Mouse (Mus musculus): ENCODE measurements around the gene Ndst2. TPM values are rescaled to one million over a fixed set of nuclear protein-coding genes. Genes with fewer than 3 reads are reported as not detected.

The Ndst2 gene
- polyA plus RNA-seq, 1 experiment from 2014 or later = 22.4 TPM

DNA sequence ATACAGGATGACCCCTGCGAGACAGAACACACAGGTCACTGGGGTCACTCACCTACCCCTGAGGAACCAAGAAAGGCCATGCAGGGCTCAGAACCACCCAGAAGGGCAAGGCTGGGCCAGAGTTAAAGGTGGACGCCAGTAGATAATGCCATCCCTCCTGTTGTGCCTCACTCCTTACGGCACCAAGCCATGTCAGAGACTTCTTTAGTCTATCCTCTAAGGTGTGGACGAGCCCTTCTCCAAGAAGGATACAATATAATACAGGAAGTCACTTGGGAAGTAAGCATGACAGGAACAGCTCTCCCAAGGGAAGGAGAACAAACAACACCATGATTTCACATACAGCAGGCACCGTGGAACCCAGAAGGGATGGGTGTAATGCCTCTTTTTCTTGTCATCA is 30.6 kb upstream of the Ndst2 start:
- Histone ChIP-seq H3K27me3 (replicated peaks) (no peaks in the 10 kb centered on the region), H3K27ac (no peak overlapping the region)

DNA sequence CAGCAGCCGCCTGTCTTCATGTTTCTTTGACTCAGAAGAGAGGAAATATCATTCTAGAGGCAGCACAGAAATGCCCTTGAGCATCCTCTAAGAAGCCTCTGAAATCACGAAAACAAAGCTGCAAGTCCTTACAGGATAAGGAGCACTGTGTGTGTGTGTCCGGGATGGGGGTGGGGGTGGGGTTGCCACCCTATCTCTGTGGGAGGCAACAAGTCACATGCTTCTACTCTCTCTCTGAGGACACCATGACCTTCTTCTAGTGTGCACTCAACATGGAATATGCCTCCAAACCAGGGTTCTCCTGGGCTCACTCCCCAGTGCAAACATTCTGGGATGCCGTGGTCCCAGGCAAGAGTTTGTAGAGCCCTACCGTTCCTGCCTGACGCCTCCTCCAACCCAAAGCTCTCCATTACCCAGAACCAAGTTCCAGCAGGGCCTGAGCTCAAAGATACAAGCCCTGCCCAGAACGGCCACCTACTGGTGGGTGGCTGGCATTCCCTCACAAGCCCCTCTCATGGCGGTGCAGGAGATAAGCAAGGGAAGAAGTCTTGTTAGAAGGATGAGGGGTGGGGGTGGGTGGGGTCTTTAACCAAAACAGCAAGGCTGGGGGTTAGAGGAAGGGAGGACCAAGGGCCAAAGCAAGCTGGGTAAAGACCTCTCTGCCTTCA is 24.5 kb upstream of the Ndst2 start:
- no peak overlapping the region for H3K9ac ChIP-seq
- no peak overlapping the region for H3K27ac ChIP-seq
- WGBS (ENCODE audit: insufficient replicate concordance) = 59% methylated on average over 8 of the region's 8 CpGs
- no peak overlapping the region for H3K4me2 ChIP-seq
- peaks cover 6% of the 10 kb centered on the region; the same call in 1 of the 2 replicates for H3K4me1 ChIP-seq
- H3K9me3 ChIP-seq (replicated peaks) = no peaks in the 10 kb centered on the region
- no peaks in the 10 kb centered on the region for H3K27me3 ChIP-seq (replicated peaks)
- H3K36me3 ChIP-seq = peaks cover 81% of the 10 kb centered on the region
- no peak for ATAC-seq
- no peak overlapping the region for H3K4me3 ChIP-seq

More for the DNA sequence above, 30.6 kb upstream of the Ndst2 start:
- no peak for ATAC-seq
- H3K9ac ChIP-seq = no peak overlapping the region
- 76% methylated on average over 5 of the region's 5 CpGs for WGBS (ENCODE audit: insufficient replicate concordance)
- peaks cover 78% of the 10 kb centered on the region for H3K36me3 ChIP-seq
- H3K4me1 ChIP-seq = no peaks in the 10 kb centered on the region
- H3K4me3 ChIP-seq = no peak overlapping the region
- H3K9me3 ChIP-seq (replicated peaks) = no peaks in the 10 kb centered on the region
- H3K4me2 ChIP-seq = no peak overlapping the region

- Histone ChIP-seq H3K9ac (no peak overlapping the region), H3K27me3 (replicated peaks) (no peaks in the 10 kb centered on the region), H3K4me3 (no peak overlapping the region), H3K4me2 (no peak overlapping the region), H3K36me3 (peaks cover 75% of the 10 kb centered on the region), H3K27ac (no peak overlapping the region), H3K9me3 (replicated peaks) (no peaks in the 10 kb centered on the region), H3K4me1 (peaks cover 6% of the 10 kb centered on the region; the same call in 1 of the 2 replicates)
- ATAC-seq = no peak
- 89% methylated on average over 22 of the region's 22 CpGs for WGBS (ENCODE audit: insufficient replicate concordance)
Measured at GRCm38 (mm10) chr14:20757370-20757907, 23.1 kb upstream of the Ndst2 start.

DNA sequence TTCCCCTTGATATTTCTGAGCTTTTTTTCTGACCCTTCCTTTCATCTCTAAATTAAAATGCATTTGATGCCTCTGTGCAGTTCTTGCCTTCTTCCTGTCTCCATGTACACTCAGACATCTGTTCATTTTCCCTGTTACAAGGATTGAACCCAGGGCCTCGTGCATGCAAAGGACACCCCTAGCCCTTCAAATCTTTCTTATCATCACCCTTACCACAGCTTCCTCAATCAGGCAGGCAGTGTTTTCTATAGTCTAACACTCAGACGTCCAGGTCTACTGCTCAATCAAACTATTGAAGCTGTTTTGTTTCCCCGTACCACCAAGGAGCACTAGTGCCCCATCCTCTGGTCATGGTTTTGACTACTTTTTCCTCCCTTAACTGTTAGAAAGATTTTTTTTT is 19.4 kb upstream of the Ndst2 start:
- no peak overlapping the region for H3K9ac ChIP-seq
- 34% methylated on average over 3 of the region's 3 CpGs for WGBS (ENCODE audit: insufficient replicate concordance)

DNA sequence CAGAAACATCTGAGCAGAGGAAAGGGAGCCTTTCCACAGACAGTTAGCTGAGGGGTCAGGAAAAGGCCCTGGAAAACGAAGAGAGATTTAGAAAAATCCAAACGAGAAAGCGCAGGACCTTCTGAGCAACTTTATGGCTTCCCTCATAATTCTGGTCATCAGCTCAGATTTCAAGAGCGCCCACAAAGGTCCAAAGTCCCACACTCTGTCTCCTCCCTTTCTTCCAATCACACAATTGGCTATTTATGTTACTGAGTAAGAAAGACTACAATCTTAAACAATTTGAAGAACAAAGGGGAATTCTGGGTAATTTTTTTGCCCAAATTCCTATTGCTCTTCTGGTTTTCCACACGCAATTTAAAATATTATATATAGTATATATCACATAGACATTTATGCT is 16.1 kb upstream of the Ndst2 start:
- H3K4me1 ChIP-seq = no peaks in the 10 kb centered on the region
- H3K9me3 ChIP-seq (replicated peaks) = no peaks in the 10 kb centered on the region
- H3K4me2 ChIP-seq = no peak overlapping the region
- ATAC-seq = no peak
- H3K27ac ChIP-seq = no peak overlapping the region
- H3K27me3 ChIP-seq (replicated peaks) = no peaks in the 10 kb centered on the region
- 73% methylated on average over 5 of the region's 5 CpGs for WGBS (ENCODE audit: insufficient replicate concordance)
- peaks cover 26% of the 10 kb centered on the region for H3K36me3 ChIP-seq
- no peak overlapping the region for H3K9ac ChIP-seq
- no peak overlapping the region for H3K4me3 ChIP-seq

More for the DNA sequence above, 19.4 kb upstream of the Ndst2 start:
- peaks cover under 1% of the 10 kb centered on the region; the same call in 1 of the 2 replicates for H3K4me1 ChIP-seq
- H3K36me3 ChIP-seq = peaks cover 41% of the 10 kb centered on the region
- no peak overlapping the region for H3K4me2 ChIP-seq
- H3K4me3 ChIP-seq = no peak overlapping the region
- no peaks in the 10 kb centered on the region for H3K9me3 ChIP-seq (replicated peaks)
- H3K27ac ChIP-seq = no peak overlapping the region
- no peaks in the 10 kb centered on the region for H3K27me3 ChIP-seq (replicated peaks)
- ATAC-seq = no peak

DNA sequence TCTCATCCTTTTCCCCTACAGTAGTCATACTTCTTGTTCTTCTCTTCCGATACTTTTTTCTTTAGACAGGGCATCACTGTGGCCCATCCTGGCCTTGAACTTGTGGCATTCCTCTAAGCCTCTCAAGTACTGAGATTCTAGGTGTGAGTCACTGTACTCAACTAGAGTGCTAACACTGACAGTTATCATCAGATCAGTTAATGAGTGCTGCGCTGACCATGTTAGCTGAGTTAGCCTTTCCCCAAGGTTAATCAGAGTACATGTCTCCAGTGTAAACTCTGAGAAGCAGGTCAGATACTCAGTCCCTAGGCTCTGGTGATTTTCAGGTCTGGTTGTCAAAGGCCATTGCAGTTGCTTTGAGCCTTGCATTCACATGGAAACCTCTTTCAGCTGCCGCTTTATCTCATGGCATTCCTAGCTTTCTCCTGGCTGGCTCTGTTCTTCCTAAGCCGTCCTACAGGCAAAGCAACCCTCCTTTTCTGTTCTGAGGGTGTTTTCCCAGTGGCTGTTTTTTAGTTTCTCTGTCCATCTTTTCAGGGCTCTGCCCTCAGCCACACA is 15.2 kb upstream of the Ndst2 start:
- Histone ChIP-seq H3K9ac (no peak overlapping the region), H3K36me3 (peaks cover 26% of the 10 kb centered on the region), H3K4me3 (no peak overlapping the region), H3K4me2 (no peak overlapping the region), H3K27me3 (replicated peaks) (no peaks in the 10 kb centered on the region), H3K27ac (no peak overlapping the region), H3K4me1 (no peaks in the 10 kb centered on the region), H3K9me3 (replicated peaks) (no peaks in the 10 kb centered on the region)
- no peak for ATAC-seq
- WGBS (ENCODE audit: insufficient replicate concordance) = 85% methylated on average over 4 of the region's 4 CpGs

- no peaks in the 10 kb centered on the region for H3K9me3 ChIP-seq (replicated peaks)
- no peak overlapping the region for H3K4me3 ChIP-seq
- 71% methylated on average over 4 of the region's 4 CpGs for WGBS (ENCODE audit: insufficient replicate concordance)
- no peak for ATAC-seq
- H3K4me2 ChIP-seq = no peak overlapping the region
- H3K27me3 ChIP-seq (replicated peaks) = no peaks in the 10 kb centered on the region
- no peak overlapping the region for H3K27ac ChIP-seq
- H3K9ac ChIP-seq = no peak overlapping the region
- H3K36me3 ChIP-seq = peaks cover 35% of the 10 kb centered on the region
- no peaks in the 10 kb centered on the region for H3K4me1 ChIP-seq
Measured at GRCm38 (mm10) chr14:20748388-20748787, 14.0 kb upstream of the Ndst2 start.

- H3K27me3 ChIP-seq (replicated peaks) = no peaks in the 10 kb centered on the region
- WGBS (ENCODE audit: insufficient replicate concordance) = 73% methylated on average over 3 of the region's 3 CpGs
- H3K4me2 ChIP-seq = no peak overlapping the region
- no peak overlapping the region for H3K9ac ChIP-seq
- H3K9me3 ChIP-seq (replicated peaks) = no peaks in the 10 kb centered on the region
- no peak overlapping the region for H3K4me3 ChIP-seq
- no peaks in the 10 kb centered on the region for H3K4me1 ChIP-seq
- H3K36me3 ChIP-seq = peaks cover 36% of the 10 kb centered on the region
- H3K27ac ChIP-seq = no peak overlapping the region
- no peak for ATAC-seq
Measured at GRCm38 (mm10) chr14:20746935-20747334, 12.6 kb upstream of the Ndst2 start.

- no peak overlapping the region for H3K9ac ChIP-seq
- WGBS (ENCODE audit: insufficient replicate concordance) = 67% methylated on average over 3 of the region's 3 CpGs
- no peaks in the 10 kb centered on the region for H3K4me1 ChIP-seq
- H3K4me2 ChIP-seq = no peak overlapping the region
- no peaks in the 10 kb centered on the region for H3K27me3 ChIP-seq (replicated peaks)
- ATAC-seq = no peak
- H3K9me3 ChIP-seq (replicated peaks) = no peaks in the 10 kb centered on the region
- no peak overlapping the region for H3K4me3 ChIP-seq
- peaks cover 55% of the 10 kb centered on the region for H3K36me3 ChIP-seq
- H3K27ac ChIP-seq = no peak overlapping the region
Measured at GRCm38 (mm10) chr14:20743614-20744013, 9.3 kb upstream of the Ndst2 start.

GRCm38 (mm10) chr14:20741301-20741700 is 6.9 kb upstream of the Ndst2 start:
- H3K9ac ChIP-seq = no peak overlapping the region
- H3K27me3 ChIP-seq (replicated peaks) = no peaks in the 10 kb centered on the region
- WGBS (ENCODE audit: insufficient replicate concordance) = 87% methylated on average over 9 of the region's 9 CpGs
- no peak overlapping the region for H3K4me3 ChIP-seq
- no peak overlapping the region for H3K27ac ChIP-seq
- ATAC-seq = no peak
- peaks cover 58% of the 10 kb centered on the region for H3K36me3 ChIP-seq
- H3K9me3 ChIP-seq (replicated peaks) = no peaks in the 10 kb centered on the region
- H3K4me2 ChIP-seq = no peak overlapping the region
- H3K4me1 ChIP-seq = peaks cover 13% of the 10 kb centered on the region

- ATAC-seq = no peak
- no peaks in the 10 kb centered on the region for H3K27me3 ChIP-seq (replicated peaks)
- H3K9me3 ChIP-seq (replicated peaks) = no peaks in the 10 kb centered on the region
- no peak overlapping the region for H3K9ac ChIP-seq
- no peak overlapping the region for H3K27ac ChIP-seq
- no peak overlapping the region for H3K4me3 ChIP-seq
- 79% methylated on average over 8 of the region's 8 CpGs for WGBS (ENCODE audit: insufficient replicate concordance)
- H3K4me2 ChIP-seq = no peak overlapping the region
- peaks cover 32% of the 10 kb centered on the region for H3K4me1 ChIP-seq
- H3K36me3 ChIP-seq = peaks cover 50% of the 10 kb centered on the region
Measured at GRCm38 (mm10) chr14:20738511-20738910, 4.1 kb upstream of the Ndst2 start.

GRCm38 (mm10) chr14:20737306-20737705 is 2.9 kb upstream of the Ndst2 start:
- peaks cover 44% of the 10 kb centered on the region for H3K4me1 ChIP-seq
- peaks cover 51% of the 10 kb centered on the region for H3K36me3 ChIP-seq
- peak overlapping the region; percentile 5; the same call in 1 of the 2 replicates for H3K27ac ChIP-seq

More at GRCm38 (mm10) chr14:20737306-20737705, 2.9 kb upstream of the Ndst2 start:
- no peak overlapping the region for H3K4me3 ChIP-seq
- ATAC-seq = no peak
- 44% methylated on average over 14 of the region's 14 CpGs for WGBS (ENCODE audit: insufficient replicate concordance)
- no peak overlapping the region for H3K9ac ChIP-seq
- H3K9me3 ChIP-seq (replicated peaks) = no peaks in the 10 kb centered on the region
- peak overlapping the region; percentile 36 for H3K4me2 ChIP-seq
- H3K27me3 ChIP-seq (replicated peaks) = no peaks in the 10 kb centered on the region
